ENCODE assay signal across 25 mouse cellular contexts in the genomic region with DNA sequence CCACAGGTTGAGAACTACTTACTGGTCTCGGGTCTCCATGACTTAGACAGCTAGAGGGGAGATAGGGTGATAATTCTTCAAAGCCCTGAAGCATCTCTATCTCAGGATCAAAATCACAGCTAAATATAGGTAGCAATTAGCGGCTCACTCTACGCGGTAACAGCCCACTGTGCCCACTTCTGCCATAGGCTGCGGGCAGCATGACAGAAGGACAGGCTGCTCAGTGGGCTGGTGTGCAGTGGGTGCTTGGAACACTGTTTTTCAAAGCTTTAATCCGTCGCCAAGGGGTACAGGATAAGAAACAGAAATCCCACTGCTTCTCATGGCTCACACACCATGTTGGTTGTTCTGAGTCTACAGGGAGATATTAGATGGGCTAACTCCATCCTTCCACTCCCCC. TPM values are rescaled to one million over a fixed set of nuclear protein-coding genes. Genes with fewer than 3 reads are reported as not detected.
"Had no signal": no experiment of that assay in that cellular context is flagged by ENCODE, and none has a peak within 500 bp of the region (broad histone marks: within the 10 kb centered on the region; RNA-seq: fewer than 3 reads in every experiment).

No protein-coding gene starts in this region.

- ATAC-seq: intestine, postnatal 0 days; lung, postnatal 0 days; midbrain, embryonic 15.5 days had no signal

- H3K9me3 ChIP-seq: kidney, embryonic 15.5 days; limb, embryonic 13.5 days; liver, embryonic 13.5 days; midbrain, embryonic 12.5 days; midbrain, embryonic 15.5 days; neural tube, embryonic 12.5 days; neural tube, embryonic 15.5 days had no signal

- DNase-seq: kidney, adult 8-10 months; kidney, postnatal 10 days; kidney, postnatal 36 days; layer of hippocampus, postnatal 36 days; liver, embryonic 13.5 days; lung, embryonic 14.5 days; right cerebral cortex, adult 18-20 months; right cerebral cortex, postnatal 14 days; right cerebral cortex, postnatal 4 days; thymus, adult 18-20 months; thymus, postnatal 36 days had no signal

- H3K9ac ChIP-seq: kidney, embryonic 15.5 days; limb, embryonic 13.5 days; liver, embryonic 13.5 days; lung, embryonic 14.5 days; midbrain, embryonic 12.5 days; midbrain, embryonic 15.5 days; neural tube, embryonic 12.5 days; neural tube, embryonic 15.5 days had no signal

- H3K4me1 ChIP-seq: kidney, embryonic 15.5 days; liver, embryonic 13.5 days; midbrain, embryonic 12.5 days; midbrain, embryonic 15.5 days; neural tube, embryonic 12.5 days; neural tube, embryonic 15.5 days had no signal

- H3K36me3 ChIP-seq: kidney, embryonic 15.5 days; limb, embryonic 13.5 days; liver, embryonic 13.5 days; midbrain, embryonic 12.5 days; midbrain, embryonic 15.5 days; neural tube, embryonic 12.5 days; neural tube, embryonic 15.5 days had no signal

- H3K4me2 ChIP-seq: kidney, embryonic 15.5 days; limb, embryonic 13.5 days; liver, embryonic 13.5 days; lung, embryonic 14.5 days; midbrain, embryonic 12.5 days; midbrain, embryonic 15.5 days; neural tube, embryonic 12.5 days; neural tube, embryonic 15.5 days had no signal

- H3K27ac ChIP-seq: kidney, embryonic 15.5 days; left cerebral cortex, adult 2 months; limb, embryonic 13.5 days; liver, embryonic 13.5 days; macrophage; midbrain, embryonic 12.5 days; midbrain, embryonic 15.5 days; neural tube, embryonic 12.5 days; neural tube, embryonic 15.5 days; stomach, postnatal 0 days had no signal

- H3K27me3 ChIP-seq: liver, embryonic 13.5 days; neural tube, embryonic 12.5 days; neural tube, embryonic 15.5 days had no signal

- H3K4me3 ChIP-seq: kidney, embryonic 15.5 days; left cerebral cortex, adult 2 months; limb, embryonic 13.5 days; liver, embryonic 13.5 days; midbrain, embryonic 12.5 days; midbrain, embryonic 15.5 days; neural tube, embryonic 12.5 days; neural tube, embryonic 15.5 days had no signal

RNA-seq across cellular contexts. Expression of a gene that starts 59.2 kb away (rescaled TPM):
- total RNA-seq: liver, adult 2 months; megakaryocyte, adult 5-6 weeks had no signal
- polyA plus RNA-seq: liver, embryonic 16.5 days; macrophage had no signal
